Mouse (Mus musculus): ENCODE data around the gene Gm28051.
A peak's percentile ranks its signal among the peaks of the same experiment; 100 is the strongest.

Gm28051 gene

DNA sequence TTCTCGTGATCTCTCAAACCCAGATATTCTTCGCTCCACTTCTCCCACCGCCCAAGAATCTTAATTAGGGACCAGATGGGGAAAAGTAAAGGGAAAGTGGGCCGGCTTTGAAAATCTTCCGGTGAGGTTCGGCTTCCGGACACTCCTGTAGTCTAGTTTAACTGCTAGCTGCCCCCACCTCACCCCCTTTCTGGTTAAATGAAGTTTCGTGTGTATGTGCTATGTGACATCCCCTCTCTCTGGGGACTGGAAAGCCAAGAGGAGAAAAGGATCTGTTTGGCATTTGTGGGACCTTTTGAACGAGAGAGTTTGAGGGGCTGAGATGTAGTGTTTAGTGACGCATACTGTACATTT is 815 bp upstream of the Gm28051 start, which contains the start of gene Gm20604:
Gene Gm20604, minus strand, starts transcription at position 270 of the 354 bp plus-strand sequence.
- DNase-seq (ENCODE audit: low read depth, low spot score): no peak
- Histone ChIP-seq H3K27me3 (ENCODE audit: control insufficient read depth, insufficient read depth, low read length, poor library complexity, severe bottlenecking) (no peaks in the 10 kb centered on the region), H3K36me3 (ENCODE audit: control insufficient read depth, insufficient read depth, low read length, poor library complexity, severe bottlenecking) (no peaks in the 10 kb centered on the region)

DNA sequence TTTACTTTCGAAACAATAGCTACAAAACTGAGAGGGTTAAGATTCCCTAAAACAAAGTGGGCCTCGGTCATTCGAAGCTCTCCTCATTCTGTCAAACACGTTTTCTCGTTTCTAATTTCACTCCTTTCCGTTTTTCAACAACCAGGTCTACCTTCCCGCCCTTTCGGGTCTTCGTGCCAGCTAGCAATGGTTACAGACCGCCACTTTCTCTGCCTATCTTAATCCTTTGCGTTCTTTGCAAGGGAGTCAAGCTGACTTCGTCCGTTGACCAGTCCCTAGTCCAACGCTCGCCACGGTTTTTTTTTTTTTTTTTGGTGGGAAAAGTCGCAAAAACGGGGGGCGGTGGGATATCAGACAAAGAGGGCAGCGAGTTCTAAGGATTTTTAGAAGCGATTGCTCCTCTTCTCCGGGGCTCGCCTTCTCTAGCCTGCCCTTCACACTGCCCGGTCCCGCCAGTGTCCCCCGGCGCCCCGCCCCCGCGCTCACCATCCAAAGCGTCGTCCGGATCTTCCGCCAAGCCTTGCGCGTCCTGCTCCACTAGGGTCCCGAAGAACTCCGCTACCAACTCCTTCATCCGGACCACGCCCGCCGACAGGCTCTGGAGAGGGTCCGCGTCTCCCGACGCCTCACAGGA is 393 bp downstream of the Gm28051 start:
- H3K27me3 ChIP-seq (ENCODE audit: control insufficient read depth, insufficient read depth, low read length, poor library complexity, severe bottlenecking): no peaks in the 10 kb centered on the region
- DNase-seq (ENCODE audit: low read depth, low spot score): peak; percentile 11
- no peaks in the 10 kb centered on the region for H3K36me3 ChIP-seq (ENCODE audit: control insufficient read depth, insufficient read depth, low read length, poor library complexity, severe bottlenecking)

DNA sequence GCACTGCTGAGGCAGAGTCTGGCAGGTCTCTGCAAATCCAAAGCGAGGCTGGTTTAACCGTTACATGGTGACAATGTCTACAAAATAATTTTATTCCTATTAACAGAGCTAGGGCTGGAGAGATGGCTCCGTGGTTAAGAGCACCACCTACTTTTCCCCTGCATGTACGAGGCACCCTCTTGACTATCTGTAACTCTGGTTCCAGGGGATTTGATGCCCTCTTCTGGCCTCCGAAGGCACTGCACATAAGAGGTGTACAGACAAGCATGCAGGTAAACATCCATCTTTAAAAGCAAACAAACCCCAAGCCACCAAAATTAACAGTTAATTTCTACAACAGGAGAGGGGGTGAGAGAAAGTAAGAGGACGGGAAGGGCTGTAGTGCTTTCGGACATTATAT is 1.3 kb downstream of the Gm28051 start:
- no peaks in the 10 kb centered on the region for H3K27me3 ChIP-seq (ENCODE audit: control insufficient read depth, insufficient read depth, low read length, poor library complexity, severe bottlenecking)
- no peaks in the 10 kb centered on the region for H3K36me3 ChIP-seq (ENCODE audit: control insufficient read depth, insufficient read depth, low read length, poor library complexity, severe bottlenecking)
- DNase-seq (ENCODE audit: low read depth, low spot score): peak; percentile 69

DNA sequence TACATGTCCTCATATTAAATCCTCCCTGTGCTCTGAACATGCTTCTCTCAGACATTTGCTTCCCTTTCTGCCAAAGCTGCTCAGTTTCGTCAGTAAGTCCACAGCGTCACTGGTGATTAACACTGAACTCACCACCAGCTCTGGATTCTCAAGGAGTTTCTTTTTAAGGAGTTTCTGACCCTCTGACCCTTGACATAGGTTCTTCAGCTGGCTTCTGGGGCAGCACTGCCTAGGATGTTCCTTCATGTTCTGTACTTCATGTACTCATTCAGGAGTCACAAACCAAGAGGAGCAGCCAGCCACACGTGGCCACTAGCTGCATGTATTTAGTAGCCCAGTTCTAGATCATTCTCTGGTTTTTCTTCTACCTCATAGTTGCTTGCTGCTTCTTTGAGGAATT is 9.3 kb downstream of the Gm28051 start:
- Histone ChIP-seq H3K36me3 (ENCODE audit: control insufficient read depth, insufficient read depth, low read length, poor library complexity, severe bottlenecking) (no peaks in the 10 kb centered on the region), H3K27me3 (ENCODE audit: control insufficient read depth, insufficient read depth, low read length, poor library complexity, severe bottlenecking) (no peaks in the 10 kb centered on the region)
- DNase-seq (ENCODE audit: low read depth, low spot score): no peak

DNA sequence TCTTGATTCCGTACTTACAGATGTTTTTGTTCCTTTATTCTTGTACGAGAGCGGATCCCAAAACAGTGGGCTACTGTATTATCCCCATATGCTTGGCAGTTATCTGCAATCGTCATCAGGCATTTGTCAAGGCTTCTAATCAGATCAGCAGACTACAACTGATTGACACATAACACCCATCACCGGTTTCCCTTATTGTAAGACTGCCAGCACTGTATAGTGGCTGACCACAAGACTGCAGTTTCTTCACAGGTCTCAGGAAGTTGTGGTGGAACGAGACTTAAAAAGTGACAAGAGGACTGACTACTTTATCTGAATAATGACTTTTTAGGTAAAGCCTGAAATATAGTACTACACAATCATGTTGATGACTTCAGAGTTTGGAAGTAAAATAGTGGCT is 12.7 kb downstream of the Gm28051 start:
- Histone ChIP-seq H3K36me3 (ENCODE audit: control insufficient read depth, insufficient read depth, low read length, poor library complexity, severe bottlenecking) (no peaks in the 10 kb centered on the region), H3K27me3 (ENCODE audit: control insufficient read depth, insufficient read depth, low read length, poor library complexity, severe bottlenecking) (no peaks in the 10 kb centered on the region)
- DNase-seq (ENCODE audit: low read depth, low spot score): peak; percentile 80

DNA sequence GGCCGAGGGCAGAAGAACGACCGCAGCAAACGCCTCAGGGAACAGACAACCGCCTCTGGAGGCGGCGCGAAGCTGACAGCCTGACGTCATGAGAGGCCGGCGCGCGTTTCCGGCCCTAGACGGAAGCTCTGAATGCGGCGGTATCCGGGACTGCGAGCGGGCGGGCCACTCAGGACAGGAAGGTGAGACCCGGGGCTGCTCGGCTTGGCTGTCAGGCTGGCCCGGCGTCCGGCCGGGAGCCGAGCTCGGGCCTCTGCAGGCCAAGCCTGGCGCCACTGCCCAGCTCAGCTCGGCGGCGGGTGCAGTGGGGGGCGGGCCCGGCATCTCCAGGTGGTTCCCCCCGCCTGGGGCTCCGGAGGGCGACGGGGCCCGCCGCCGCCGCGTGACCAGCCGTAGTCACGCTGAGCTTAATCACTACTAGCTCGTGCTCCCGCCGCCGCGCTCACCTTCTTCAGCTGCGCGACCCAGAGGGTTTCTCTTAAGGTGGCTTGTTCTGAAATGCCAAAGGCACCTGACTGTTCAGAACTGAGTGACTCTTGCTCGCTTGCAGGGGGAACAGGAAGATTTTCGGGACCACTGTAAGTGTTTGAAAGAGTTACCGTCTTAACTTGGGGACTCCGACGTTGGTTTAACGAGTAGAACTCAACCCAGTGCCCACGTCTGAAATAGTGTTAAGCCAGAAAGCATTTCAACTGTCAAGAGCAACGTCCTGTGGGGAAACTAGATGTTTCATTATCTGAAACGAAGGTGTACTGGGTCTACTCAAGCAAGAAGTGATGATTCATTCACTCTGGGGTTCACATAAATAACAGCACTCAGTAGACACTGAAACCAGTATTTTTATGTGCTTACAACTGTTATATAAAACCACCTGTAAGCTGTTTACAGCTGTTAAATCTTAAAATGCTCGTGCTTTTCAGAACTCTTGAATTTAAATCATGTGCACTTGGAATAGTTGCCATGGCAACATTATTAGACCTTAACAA is 13.7 kb downstream of the Gm28051 start, which contains the start of the genes Moap1 and Tmem251:
Gene Moap1, minus strand, starts transcription at position 73 of the 986 bp plus-strand sequence.
Gene Tmem251, plus strand, starts transcription at position 174 of the 986 bp plus-strand sequence.
- DNase-seq (ENCODE audit: low read depth, low spot score): peak; percentile 93
- H3K27me3 ChIP-seq (ENCODE audit: control insufficient read depth, insufficient read depth, low read length, poor library complexity, severe bottlenecking): no peaks in the 10 kb centered on the region
- no peaks in the 10 kb centered on the region for H3K36me3 ChIP-seq (ENCODE audit: control insufficient read depth, insufficient read depth, low read length, poor library complexity, severe bottlenecking)

DNA sequence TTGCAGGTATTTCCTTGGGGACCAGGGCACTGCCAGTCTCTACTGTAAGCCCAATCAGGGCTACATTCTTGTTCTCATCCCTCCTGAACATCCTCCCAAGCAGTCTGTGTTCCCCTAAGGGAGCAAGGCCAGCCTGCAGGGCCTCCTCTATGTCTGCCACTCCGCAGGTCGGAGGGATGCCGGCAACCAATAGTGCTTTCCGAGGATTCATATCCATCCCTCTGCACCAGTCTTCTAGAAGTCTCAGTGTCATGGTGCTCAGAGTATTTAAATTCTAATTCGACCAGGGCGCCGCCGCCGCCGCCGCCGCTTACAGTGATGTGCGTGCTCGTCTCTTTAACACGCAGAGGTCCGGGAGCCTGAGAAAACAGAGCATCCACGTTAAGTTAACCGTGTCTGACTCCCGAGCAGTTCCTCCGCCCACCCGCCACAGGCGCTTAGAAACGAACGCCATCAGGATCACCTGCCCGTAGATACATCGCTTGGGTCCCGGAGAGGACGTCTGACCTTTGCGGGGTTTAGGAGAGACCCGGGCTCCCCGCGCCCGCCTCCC is 14.5 kb downstream of the Gm28051 start:
- no peak for DNase-seq (ENCODE audit: low read depth, low spot score)
- Histone ChIP-seq H3K36me3 (ENCODE audit: control insufficient read depth, insufficient read depth, low read length, poor library complexity, severe bottlenecking) (no peaks in the 10 kb centered on the region), H3K27me3 (ENCODE audit: control insufficient read depth, insufficient read depth, low read length, poor library complexity, severe bottlenecking) (no peaks in the 10 kb centered on the region)

DNA sequence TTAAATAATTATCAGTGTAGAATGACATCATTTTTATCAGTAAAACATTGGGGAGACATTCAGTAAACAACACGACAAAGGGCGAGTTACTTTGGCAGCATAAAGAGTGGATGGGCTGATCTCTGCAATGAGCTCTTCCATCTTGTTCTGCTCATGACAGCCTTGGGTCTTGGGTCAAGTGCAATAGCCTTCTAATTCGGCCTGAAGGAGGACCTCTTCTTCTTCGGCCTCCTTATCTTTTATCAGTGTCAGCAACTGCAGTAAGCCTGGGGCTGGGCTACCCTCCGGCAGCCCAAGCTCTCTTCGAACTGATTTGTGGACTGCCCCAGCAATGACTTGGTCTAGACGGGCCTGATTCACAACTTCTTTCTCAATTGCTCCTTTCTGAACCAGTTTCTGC is 15.5 kb downstream of the Gm28051 start:
- no peaks in the 10 kb centered on the region for H3K27me3 ChIP-seq (ENCODE audit: control insufficient read depth, insufficient read depth, low read length, poor library complexity, severe bottlenecking)
- no peak for DNase-seq (ENCODE audit: low read depth, low spot score)
- no peaks in the 10 kb centered on the region for H3K36me3 ChIP-seq (ENCODE audit: control insufficient read depth, insufficient read depth, low read length, poor library complexity, severe bottlenecking)

DNA sequence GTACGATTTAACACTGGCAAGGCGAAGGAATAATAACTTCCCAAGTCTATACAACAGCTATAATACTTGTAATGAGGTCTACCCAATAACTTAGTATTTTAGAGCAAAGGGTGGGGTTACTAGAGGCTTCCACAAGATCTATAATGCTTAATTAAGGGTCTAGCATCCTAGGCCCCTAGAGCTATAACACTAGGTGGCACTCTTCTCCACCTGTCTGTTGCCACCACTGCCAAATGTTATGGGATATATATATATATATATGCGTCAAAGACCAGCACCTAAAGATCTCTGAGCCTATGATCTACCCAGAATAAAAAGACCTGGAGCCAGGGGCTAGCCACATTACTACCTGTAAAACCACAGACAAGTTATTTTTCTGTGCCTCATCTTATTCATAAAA is 17.3 kb downstream of the Gm28051 start:
- no peaks in the 10 kb centered on the region for H3K36me3 ChIP-seq (ENCODE audit: control insufficient read depth, insufficient read depth, low read length, poor library complexity, severe bottlenecking)
- peak; percentile 75 for DNase-seq (ENCODE audit: low read depth, low spot score)
- H3K27me3 ChIP-seq (ENCODE audit: control insufficient read depth, insufficient read depth, low read length, poor library complexity, severe bottlenecking): no peaks in the 10 kb centered on the region

DNA sequence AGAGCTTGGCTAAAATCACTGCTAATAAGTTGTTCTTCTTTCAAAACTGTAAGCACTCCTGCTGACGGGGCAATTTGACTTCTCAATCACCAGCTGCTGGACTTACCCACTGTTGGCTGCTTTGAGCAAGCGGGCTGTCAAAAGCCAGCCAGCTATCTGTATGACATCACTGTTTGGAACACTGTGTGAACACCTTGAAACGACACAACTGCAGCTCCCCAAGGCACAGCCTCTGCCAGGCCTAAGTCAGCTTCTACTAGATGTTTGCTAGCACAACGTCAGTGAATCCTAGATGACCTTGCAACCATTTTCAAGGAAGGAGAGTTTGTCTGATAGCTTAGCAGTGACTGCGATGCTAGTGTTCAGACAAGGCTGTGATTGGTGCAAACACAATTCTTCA is 18.5 kb downstream of the Gm28051 start:
- Histone ChIP-seq H3K36me3 (ENCODE audit: control insufficient read depth, insufficient read depth, low read length, poor library complexity, severe bottlenecking) (no peaks in the 10 kb centered on the region), H3K27me3 (ENCODE audit: control insufficient read depth, insufficient read depth, low read length, poor library complexity, severe bottlenecking) (no peaks in the 10 kb centered on the region)
- no peak for DNase-seq (ENCODE audit: low read depth, low spot score)

DNA sequence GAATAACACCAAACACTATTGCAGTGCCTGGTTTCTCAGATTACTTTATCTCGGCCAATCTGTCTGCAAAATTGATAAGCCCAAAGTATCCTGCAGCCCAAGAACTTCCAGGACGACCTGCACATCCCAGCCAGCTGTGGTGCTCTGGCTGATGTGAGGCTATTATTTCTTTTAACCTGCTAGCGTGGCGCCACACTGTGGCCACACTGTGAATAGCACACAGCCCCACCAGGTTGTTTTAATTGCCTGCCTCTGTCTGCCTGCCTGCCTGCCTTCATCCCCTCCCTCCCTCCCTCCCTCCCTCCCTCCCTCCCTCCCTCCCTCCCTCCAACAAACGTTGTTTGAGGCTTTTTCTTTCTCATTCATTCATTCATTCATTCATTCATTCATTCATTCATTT is 24.2 kb downstream of the Gm28051 start:
- peak; percentile 79 for DNase-seq (ENCODE audit: low read depth, low spot score)
- Histone ChIP-seq H3K27me3 (ENCODE audit: control insufficient read depth, insufficient read depth, low read length, poor library complexity, severe bottlenecking) (no peaks in the 10 kb centered on the region), H3K36me3 (ENCODE audit: control insufficient read depth, insufficient read depth, low read length, poor library complexity, severe bottlenecking) (no peaks in the 10 kb centered on the region)

DNA sequence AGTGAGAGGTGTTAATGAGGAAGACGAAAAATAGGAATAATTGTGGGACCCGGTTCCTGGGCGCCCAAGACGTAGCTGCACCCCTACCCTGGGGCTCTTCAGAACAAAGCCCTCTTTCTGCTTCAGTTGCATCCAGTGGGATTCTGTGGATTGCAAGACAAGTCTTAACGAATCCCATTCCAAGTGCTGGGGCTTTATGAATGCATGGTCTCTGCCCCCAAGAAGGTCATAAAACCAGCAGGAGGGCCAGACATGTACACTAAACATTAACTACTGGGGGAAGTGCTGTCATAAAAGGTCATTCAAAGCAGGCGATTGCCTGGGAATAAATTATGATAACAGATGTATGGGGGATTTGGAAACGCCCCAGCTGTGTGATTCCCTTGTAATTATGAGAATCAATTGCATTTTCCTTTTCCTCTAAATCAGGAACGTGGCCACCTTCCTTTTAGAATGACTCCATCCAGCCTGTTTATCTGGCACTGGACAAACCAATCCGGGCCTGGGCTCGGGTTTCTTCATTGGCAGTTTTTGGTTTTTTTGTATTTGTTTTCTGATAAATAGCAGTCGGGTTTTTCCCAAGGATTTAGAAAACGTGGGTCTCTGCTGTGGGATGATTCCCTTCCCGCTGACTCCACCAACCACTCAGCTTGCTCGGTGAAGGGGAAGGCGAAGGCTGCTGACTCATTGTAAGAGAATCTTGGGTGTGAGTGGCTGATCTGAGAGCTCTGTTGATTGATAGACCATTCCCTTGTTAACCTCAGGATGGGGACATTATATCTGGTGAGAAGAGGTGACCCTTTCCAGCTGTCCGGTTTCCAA is 26.6 kb downstream of the Gm28051 start:
- no peak for DNase-seq (ENCODE audit: low read depth, low spot score)
- Histone ChIP-seq H3K27me3 (ENCODE audit: control insufficient read depth, insufficient read depth, low read length, poor library complexity, severe bottlenecking) (no peaks in the 10 kb centered on the region), H3K36me3 (ENCODE audit: control insufficient read depth, insufficient read depth, low read length, poor library complexity, severe bottlenecking) (no peaks in the 10 kb centered on the region)

DNA sequence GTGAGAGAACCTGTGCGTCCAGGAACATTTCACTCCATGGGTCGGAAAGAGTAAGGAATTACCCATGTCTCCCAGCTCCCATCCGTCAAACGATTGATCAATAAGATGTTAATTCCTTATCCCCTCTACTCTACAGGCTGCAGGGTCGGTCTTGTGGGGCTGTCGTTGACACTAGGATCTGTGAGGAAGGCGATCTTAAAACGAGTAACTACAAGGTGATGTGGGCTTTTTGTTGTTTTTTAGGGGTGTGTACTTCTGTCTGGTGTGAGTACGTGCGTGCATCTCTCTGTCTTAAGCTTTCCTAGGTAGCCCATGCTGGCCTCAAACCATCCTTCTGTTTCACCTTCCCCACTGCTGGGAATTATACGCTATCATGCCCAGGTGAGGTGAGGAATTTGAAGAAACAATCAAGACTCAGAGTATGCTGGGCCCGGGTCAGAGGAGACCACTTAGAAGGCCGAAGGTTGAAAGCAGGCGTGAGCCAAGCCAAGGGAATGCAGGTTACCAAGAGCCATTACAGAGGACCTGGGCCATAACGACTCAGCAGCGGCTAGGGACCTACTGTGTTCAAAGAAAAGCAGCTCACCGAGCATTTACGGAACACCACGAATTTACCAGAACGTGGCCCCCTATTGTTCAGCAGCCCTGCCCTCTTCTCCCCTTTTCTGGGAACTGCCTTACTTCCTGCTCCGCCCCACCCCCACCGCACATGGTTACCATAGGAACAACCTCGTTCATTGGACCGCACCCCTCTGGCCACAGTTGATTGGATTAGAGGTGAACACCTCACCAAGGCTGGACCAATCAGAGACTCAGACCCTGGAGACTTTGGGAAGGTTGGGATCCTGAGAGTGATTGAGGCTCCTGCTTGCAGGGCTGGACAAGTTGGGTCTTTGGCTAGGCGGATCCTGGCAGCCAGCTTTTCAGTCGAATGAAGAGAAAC is 27.4 kb downstream of the Gm28051 start:
- no peaks in the 10 kb centered on the region for H3K27me3 ChIP-seq (ENCODE audit: control insufficient read depth, insufficient read depth, low read length, poor library complexity, severe bottlenecking)
- DNase-seq (ENCODE audit: low read depth, low spot score): peak; percentile 57
- no peaks in the 10 kb centered on the region for H3K36me3 ChIP-seq (ENCODE audit: control insufficient read depth, insufficient read depth, low read length, poor library complexity, severe bottlenecking)

Measured in splenic B cell, adult 2 months (primary cell).